Mouse (Mus musculus) liver, embryonic 14.5 days (tissue): ENCODE measurements at regions not wholly inside any gene's neighbourhood (a gene's known extent, or its start where the extent isn't known, plus 50 kb on each side); places are given as distances from the start of the nearest gene placed in this dataset.

ENCODE experiments used
- CTCF ChIP-seq: IDR thresholded peaks from 2 replicates; pipeline ENCODE4 v1.5.1; 2016; ENCODE audit warnings: antibody characterized with exemption, low read depth, control low read depth
- EP300 ChIP-seq: IDR thresholded peaks from 2 replicates; pipeline ENCODE4 v1.6.1; 2016; ENCODE audit warnings: antibody characterized with exemption, low read depth

DNA sequence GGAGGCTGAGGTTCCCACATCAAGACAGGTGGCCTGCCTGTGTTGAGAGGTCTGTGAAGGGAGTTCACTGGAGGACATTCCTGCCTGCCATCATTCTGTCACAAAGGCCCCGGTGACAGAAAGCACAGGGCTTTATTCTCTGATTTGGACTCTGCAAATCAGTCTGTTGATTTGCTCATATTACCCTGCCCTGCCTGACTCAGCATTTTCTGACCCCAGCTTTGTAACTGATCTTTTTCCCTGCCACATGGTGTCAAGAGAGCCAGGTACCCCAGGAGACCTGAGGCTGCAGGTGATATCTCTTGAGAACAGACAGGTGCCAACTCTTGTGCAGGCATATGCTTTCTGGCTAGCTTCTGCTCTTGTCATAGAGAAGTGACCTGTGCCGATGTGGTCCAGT, 906.5 kb upstream of the Lrrc6 start:
- TF ChIP-seq CTCF, result no peak
- no peak for TF ChIP-seq EP300
